Mouse (Mus musculus) liver, adult 2 months (tissue): Measurements from ENCODE around the gene Tfap2b.

Experiments used
- CTCF ChIP-seq: fragments of 200-500 bp; IDR thresholded peaks from 2 replicates; pipeline ENCODE4 v1.5.1; 2011; ENCODE audit warnings: low read depth, low read length, control low read depth
- POLR2A ChIP-seq: fragments of 200-500 bp; IDR thresholded peaks from 2 replicates; pipeline ENCODE4 v1.6.1; 2011; ENCODE audit warnings: low read length, control low read depth; ENCODE audit not compliant: insufficient read depth; ENCODE audit errors: extremely low read depth

GRCm38 (mm10) chr1:19220564-19220963 is 11.8 kb downstream of the Tfap2b start:
- TF ChIP-seq CTCF (no peak), POLR2A (no peak)
